Mouse (Mus musculus) limb, embryonic 10.5 days (tissue): ENCODE measurements around the gene Satb1. TPM values are rescaled to one million over a fixed set of nuclear protein-coding genes. Genes with fewer than 3 reads are reported as not detected.

ENCODE experiments used
- DNase-seq: peaks from one replicate; pipeline ENCODE4 v3.0.0-alpha.2; 2017; ENCODE audit warnings: low spot score
- H3K27ac ChIP-seq: fragments of 300-500 bp; sonication (generic); 2 replicates; pipeline ENCODE4 v1.5.1; 2016; ENCODE audit warnings: mild to moderate bottlenecking
- H3K27me3 ChIP-seq: fragments of 300-500 bp; sonication (generic); 2 replicates; pipeline ENCODE4 v1.6.1; 2016; ENCODE audit warnings: low read depth, mild to moderate bottlenecking; ENCODE audit not compliant: poor library complexity, severe bottlenecking
- H3K36me3 ChIP-seq: fragments of 300-500 bp; sonication (generic); 2 replicates; pipeline ENCODE4 v1.6.1; 2016; ENCODE audit warnings: mild to moderate bottlenecking, moderate library complexity
- H3K4me1 ChIP-seq: fragments of 300-500 bp; sonication (generic); 2 replicates; pipeline ENCODE4 v1.6.1; 2016
- H3K4me3 ChIP-seq: fragments of 300-500 bp; sonication (generic); 2 replicates; pipeline ENCODE4 v1.5.1; 2016; ENCODE audit warnings: mild to moderate bottlenecking, moderate library complexity
- H3K9me3 ChIP-seq: fragments of 300-500 bp; sonication (generic); replicated peaks from 2 replicates; pipeline ENCODE4 v1.6.1; 2016; ENCODE audit warnings: mild to moderate bottlenecking
- WGBS: fragments of 180-500 bp; shearing (Covaris S2); methylation state at CpG from one replicate; pipeline ENCODE4 v1.1.7; 2016; 5-methylcytosine and 5-hydroxymethylcytosine counted together
- polyA plus RNA-seq: library from polyadenylated mRNA; unstranded; fragments of >200 nt; fragmentation: Nextera tagmentation; extraction: Ambion mirVana; gene quantifications from 2 replicates; pipeline ENCODE4 v1.2.1, GENCODE M21; 2016

Gene Satb1
- 9.4 and 11.0 TPM in 2 replicates for polyA plus RNA-seq

DNA sequence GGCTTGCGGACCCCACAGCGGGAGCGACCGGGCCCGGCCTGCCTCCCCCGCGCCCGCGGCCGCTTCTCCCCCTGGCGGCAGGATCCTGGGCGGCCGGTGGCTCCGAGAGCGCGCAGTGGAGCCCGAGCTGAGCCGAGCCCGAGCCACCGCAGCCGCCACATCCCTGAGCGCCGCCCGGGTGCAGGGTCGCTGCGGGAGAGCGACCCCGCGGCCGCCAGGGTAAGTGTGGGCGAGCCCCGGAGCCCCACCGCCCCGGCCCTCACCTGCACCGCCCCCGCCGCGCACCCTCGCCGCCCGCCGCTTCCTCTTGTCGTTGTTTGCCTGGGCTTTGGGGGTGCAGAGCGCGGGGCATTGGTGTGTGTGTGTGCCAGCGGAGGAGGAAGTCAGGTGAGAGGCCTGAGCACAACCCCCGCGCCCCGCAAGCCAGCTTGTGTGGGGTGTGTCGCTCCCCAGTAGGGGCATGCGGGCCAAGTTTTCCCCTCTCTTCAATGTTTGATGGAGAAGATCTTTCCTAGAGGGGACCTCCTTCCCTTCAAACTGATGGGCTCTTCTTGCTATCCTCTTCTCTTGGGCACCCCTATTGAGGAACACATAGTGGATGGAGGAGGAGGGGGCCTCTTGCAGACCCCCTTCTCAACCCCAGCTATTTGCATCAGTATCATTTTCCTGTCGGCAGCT lies at the start of gene Satb1:
Satb1 (minus strand) TSS at position 391 of the 678 bp plus-strand sequence.
- WGBS: under 1% methylated on average over 50 of the region's 52 CpGs
- peaks cover 25% of the 10 kb centered on the region for H3K4me1 ChIP-seq
- H3K27me3 ChIP-seq: peaks cover 84% of the 10 kb centered on the region
- peak within 1 kb of the TSS; percentile 68 for H3K4me3 ChIP-seq
- H3K27ac ChIP-seq: peak within 1 kb of the TSS; percentile 80
- no peaks in the 10 kb centered on the region for H3K36me3 ChIP-seq
- DNase-seq: peak; percentile 82
- no peaks in the 10 kb centered on the region for H3K9me3 ChIP-seq

GRCm38 (mm10) chr17:51882566-51882965 lies 49.5 kb upstream of the Satb1 start:
- Histone ChIP-seq H3K27me3 (no peaks in the 10 kb centered on the region), H3K4me3 (no peak overlapping the region), H3K27ac (no peak overlapping the region), H3K4me1 (no peaks in the 10 kb centered on the region), H3K9me3 (no peaks in the 10 kb centered on the region), H3K36me3 (no peaks in the 10 kb centered on the region)
- WGBS: 65% methylated on average over 12 of the region's 12 CpGs
- no peak for DNase-seq

DNA sequence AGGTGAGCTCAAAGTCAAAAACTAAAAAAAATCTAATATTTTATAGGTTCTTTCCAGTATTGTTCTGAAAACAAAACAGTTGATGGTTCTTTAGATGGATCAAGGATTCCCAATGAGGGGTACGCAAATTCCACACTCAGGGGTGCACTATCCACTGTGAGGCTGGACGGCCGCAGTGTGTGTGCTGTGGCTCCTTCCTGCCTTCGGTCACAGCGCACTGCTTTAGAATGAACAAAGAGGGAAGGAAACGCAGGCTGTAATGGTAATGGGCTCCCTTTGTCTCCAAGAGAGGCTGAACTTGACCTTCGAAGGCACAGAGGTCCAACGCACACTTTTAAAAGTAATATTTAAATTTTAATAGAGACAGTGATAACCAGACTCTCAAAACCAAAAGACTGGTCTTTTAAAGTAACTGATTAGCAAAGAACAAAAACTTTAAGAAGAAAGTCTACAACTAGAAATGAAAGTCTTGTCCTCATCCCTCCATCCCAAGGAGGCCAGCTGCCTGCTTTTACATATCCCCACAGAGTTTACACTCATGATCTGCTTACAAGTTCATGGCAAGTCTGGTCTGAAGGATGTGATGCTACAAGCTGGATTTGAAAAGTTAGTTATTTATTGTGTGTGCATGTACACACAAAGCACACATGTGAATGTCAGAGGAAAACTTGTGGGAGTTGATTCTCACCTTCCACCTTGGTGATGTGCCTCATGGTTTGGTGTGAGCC lies 48.0 kb upstream of the Satb1 start:
- WGBS: 90% methylated on average over 8 of the region's 8 CpGs
- DNase-seq: no peak
- H3K9me3 ChIP-seq: no peaks in the 10 kb centered on the region
- no peaks in the 10 kb centered on the region for H3K4me1 ChIP-seq
- H3K36me3 ChIP-seq: no peaks in the 10 kb centered on the region
- no peaks in the 10 kb centered on the region for H3K27me3 ChIP-seq
- H3K27ac ChIP-seq: no peak overlapping the region
- no peak overlapping the region for H3K4me3 ChIP-seq

GRCm38 (mm10) chr17:51880221-51880620 lies 47.1 kb upstream of the Satb1 start:
- Histone ChIP-seq H3K27me3 (no peaks in the 10 kb centered on the region), H3K9me3 (no peaks in the 10 kb centered on the region), H3K4me1 (no peaks in the 10 kb centered on the region), H3K36me3 (no peaks in the 10 kb centered on the region), H3K27ac (no peak overlapping the region), H3K4me3 (no peak overlapping the region)
- whole genome bisulfite sequencing: 66% methylated on average over 9 of the region's 9 CpGs
- DNase-seq: no peak

- no peaks in the 10 kb centered on the region for H3K4me1 ChIP-seq
- H3K36me3 ChIP-seq: no peaks in the 10 kb centered on the region
- H3K9me3 ChIP-seq: no peaks in the 10 kb centered on the region
- H3K27me3 ChIP-seq: no peaks in the 10 kb centered on the region
- WGBS: 88% methylated on average over 5 of the region's 5 CpGs
- no peak overlapping the region for H3K4me3 ChIP-seq
- no peak overlapping the region for H3K27ac ChIP-seq
- DNase-seq: no peak
Measured at GRCm38 (mm10) chr17:51879736-51880135, 46.6 kb upstream of the Satb1 start.

DNA sequence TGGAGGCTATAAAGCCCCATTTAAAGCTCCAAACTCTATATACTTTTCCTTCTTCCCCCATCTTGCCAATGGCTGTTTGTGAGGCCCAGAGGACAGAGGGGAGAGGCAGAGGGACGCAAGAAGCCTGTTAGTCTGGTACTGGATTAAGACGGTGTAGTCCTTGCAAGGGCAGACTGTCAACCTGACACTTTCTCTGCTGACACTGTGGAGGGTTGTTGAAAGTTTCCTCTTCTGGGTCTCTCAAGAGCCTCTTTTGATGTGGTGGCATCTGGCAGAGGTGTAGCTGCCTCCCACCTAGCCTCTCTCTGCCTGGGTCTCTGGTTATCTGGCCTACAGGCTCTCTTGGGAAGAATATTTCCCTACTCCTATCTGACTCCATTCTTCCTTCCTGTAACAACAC lies 46.1 kb upstream of the Satb1 start:
- H3K27me3 ChIP-seq: no peaks in the 10 kb centered on the region
- no peaks in the 10 kb centered on the region for H3K36me3 ChIP-seq
- H3K27ac ChIP-seq: no peak overlapping the region
- H3K4me3 ChIP-seq: no peak overlapping the region
- DNase-seq: no peak
- 78% methylated on average over 2 of the region's 2 CpGs for WGBS
- no peaks in the 10 kb centered on the region for H3K4me1 ChIP-seq
- no peaks in the 10 kb centered on the region for H3K9me3 ChIP-seq

DNA sequence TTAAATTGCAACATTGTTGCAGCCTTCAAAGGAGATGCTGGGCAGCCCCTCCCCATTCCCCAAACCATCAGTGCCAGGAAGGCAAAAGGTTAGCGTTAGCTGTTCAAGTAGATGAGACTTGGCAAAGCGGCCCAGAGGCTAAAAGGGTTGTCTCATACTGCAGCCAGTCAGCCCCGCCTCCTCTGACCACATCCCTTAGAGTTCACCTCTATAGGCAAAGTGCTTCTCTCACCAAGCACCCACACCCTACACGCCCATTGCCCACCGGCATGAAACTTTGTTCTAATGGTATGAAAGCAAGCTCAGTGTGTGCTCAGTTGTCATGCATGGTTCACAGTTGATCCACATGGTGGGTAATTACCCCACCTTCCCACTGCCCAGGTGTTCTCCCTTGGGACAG lies 43.4 kb upstream of the Satb1 start:
- Histone ChIP-seq H3K9me3 (no peaks in the 10 kb centered on the region), H3K27ac (no peak overlapping the region), H3K36me3 (no peaks in the 10 kb centered on the region), H3K4me3 (no peak overlapping the region), H3K27me3 (no peaks in the 10 kb centered on the region), H3K4me1 (no peaks in the 10 kb centered on the region)
- 88% methylated on average over 5 of the region's 5 CpGs for WGBS
- DNase-seq: no peak

DNA sequence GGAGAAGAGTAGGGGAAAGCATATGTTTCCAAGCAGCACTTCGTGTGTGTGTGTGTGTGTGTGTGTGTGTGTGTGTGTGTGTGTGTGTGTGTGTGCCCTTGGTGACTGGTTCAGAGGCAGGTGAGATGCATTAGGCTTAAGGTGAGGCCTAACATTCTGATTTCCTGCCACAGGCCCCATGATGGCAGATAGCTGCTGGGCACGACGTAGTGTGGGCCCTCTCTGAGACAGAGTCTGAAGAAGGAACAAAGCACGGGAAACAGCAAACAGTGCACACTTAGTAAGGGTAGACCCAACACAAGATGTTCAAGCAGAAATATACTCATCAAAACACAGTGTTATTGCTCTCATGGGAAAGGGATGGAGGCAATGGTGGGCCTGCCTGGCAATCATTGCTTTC lies 24.5 kb upstream of the Satb1 start:
- H3K4me1 ChIP-seq: no peaks in the 10 kb centered on the region
- DNase-seq: no peak
- no peak overlapping the region for H3K27ac ChIP-seq
- 91% methylated on average over 4 of the region's 4 CpGs for WGBS
- H3K9me3 ChIP-seq: no peaks in the 10 kb centered on the region
- no peaks in the 10 kb centered on the region for H3K27me3 ChIP-seq
- no peak overlapping the region for H3K4me3 ChIP-seq
- no peaks in the 10 kb centered on the region for H3K36me3 ChIP-seq

- no peak overlapping the region for H3K27ac ChIP-seq
- 90% methylated on average over 3 of the region's 3 CpGs for WGBS
Measured at GRCm38 (mm10) chr17:51856332-51856731, 23.2 kb upstream of the Satb1 start.

DNA sequence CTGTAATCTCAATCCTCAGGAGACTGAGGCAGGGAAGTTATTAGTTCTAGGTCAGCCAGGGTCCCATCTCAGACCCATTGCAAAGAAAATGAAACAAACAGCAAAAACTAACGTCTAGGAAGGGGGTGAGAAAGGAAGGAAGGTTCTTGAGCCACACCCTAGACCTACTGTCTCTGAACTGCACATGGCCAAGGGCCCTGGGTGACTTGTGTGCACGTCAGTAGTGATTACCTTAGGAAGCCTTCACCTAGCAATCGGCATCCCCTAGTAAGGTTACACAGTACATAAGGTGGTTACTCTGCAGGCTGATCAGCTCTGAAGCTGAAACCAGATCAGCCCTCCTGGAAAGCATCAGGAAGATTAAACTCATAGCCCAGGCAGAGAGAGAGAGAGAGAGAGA lies 22.2 kb upstream of the Satb1 start:
- Histone ChIP-seq H3K36me3 (no peaks in the 10 kb centered on the region), H3K4me3 (no peak overlapping the region), H3K27ac (no peak overlapping the region), H3K4me1 (no peaks in the 10 kb centered on the region), H3K9me3 (no peaks in the 10 kb centered on the region), H3K27me3 (no peaks in the 10 kb centered on the region)
- DNase-seq: no peak
- WGBS: 85% methylated on average over 3 of the region's 3 CpGs

More at GRCm38 (mm10) chr17:51856332-51856731, 23.2 kb upstream of the Satb1 start:
- H3K9me3 ChIP-seq: no peaks in the 10 kb centered on the region
- DNase-seq: no peak
- H3K4me3 ChIP-seq: no peak overlapping the region
- no peaks in the 10 kb centered on the region for H3K36me3 ChIP-seq
- H3K27me3 ChIP-seq: no peaks in the 10 kb centered on the region
- no peaks in the 10 kb centered on the region for H3K4me1 ChIP-seq

DNA sequence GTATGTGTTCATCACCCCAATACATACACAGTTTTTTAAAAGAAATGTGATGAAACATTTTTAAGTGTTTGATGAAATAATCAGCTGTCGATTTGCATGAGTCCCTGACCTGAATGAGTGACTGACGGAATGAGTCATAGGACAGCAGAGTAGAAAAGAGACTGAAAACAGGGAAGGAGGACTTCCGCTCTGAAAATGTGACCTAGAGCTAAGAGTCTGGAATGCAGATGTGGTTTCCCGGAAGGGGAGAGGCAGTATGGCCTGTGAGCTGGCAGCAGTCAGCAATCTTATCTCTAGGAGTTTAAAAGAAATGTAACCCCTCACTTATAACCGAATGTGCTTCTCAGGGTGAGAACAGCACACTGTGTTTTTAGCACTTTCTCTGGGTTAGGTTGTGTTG lies 20.9 kb upstream of the Satb1 start:
- Histone ChIP-seq H3K27ac (no peak overlapping the region), H3K4me1 (no peaks in the 10 kb centered on the region), H3K36me3 (no peaks in the 10 kb centered on the region), H3K4me3 (no peak overlapping the region), H3K9me3 (no peaks in the 10 kb centered on the region), H3K27me3 (no peaks in the 10 kb centered on the region)
- 84% methylated on average over 5 of the region's 5 CpGs for WGBS
- no peak for DNase-seq

DNA sequence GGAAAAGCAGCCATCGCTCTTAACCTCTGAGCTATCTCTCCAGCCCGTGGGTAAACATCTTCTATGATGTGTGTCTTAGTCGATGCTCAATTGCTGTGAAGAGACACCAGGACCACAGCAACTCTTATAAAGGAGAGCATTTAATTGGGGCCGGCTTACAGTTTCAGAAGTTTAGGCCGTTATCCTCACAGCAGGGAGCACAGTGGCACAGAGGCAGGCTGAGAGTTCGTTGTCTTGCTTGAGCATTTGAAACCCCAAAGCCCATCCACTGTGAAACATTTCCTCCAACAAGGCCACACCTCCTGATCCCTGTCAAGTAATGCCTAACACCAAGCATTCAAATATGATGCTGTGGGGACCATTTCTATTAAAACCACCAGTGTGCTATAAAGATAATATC lies 7.5 kb upstream of the Satb1 start:
- H3K27me3 ChIP-seq: peaks cover 11% of the 10 kb centered on the region
- H3K36me3 ChIP-seq: no peaks in the 10 kb centered on the region
- no peaks in the 10 kb centered on the region for H3K9me3 ChIP-seq
- H3K27ac ChIP-seq: no peak overlapping the region
- H3K4me1 ChIP-seq: no peaks in the 10 kb centered on the region
- WGBS: 70% methylated on average over 6 of the region's 6 CpGs
- no peak for DNase-seq
- H3K4me3 ChIP-seq: no peak overlapping the region

- Histone ChIP-seq H3K9me3 (no peaks in the 10 kb centered on the region), H3K27ac (no peak overlapping the region), H3K27me3 (peaks cover 22% of the 10 kb centered on the region), H3K4me3 (no peak overlapping the region), H3K4me1 (no peaks in the 10 kb centered on the region), H3K36me3 (no peaks in the 10 kb centered on the region)
- 90% methylated on average over 5 of the region's 5 CpGs for whole genome bisulfite sequencing
- no peak for DNase-seq
Measured at GRCm38 (mm10) chr17:51839484-51839883, 6.4 kb upstream of the Satb1 start.
